Mouse (Mus musculus) duodenum, adult 2 months (tissue): ENCODE data around the gene Olfr1316. TPM values are rescaled to one million over a fixed set of nuclear protein-coding genes. Genes with fewer than 3 reads are reported as not detected.

ENCODE experiments used
- polyA plus RNA-seq: library from polyadenylated mRNA; depleted of rRNA; stranded (reverse); fragments of >200 nt; gene quantifications from 2 replicates; pipeline ENCODE4 v1.2.3, GENCODE M21; 2012; ENCODE audit warnings: low replicate concordance; rRNA removed

Gene Olfr1316
- not detected in 2 replicates for polyA plus RNA-seq

DNA sequence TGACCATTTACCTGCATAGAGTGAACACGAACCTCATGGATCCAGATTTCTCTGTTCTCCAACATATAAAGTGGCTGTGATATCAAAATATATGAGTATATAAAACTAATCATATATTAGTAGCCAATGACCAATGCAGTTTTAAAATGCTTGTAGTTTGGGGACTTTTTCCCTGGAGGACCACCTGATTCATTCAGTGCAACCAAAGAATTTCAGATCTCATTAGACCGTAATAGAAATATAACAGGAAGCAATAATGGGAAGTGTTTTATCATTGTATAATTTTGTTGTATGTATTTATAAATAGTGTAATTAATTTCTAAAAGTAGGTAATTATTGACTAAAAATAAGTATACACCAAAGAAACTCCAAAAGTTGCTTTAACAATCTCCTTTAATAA, at the start of gene Olfr1316:
Gene Olfr1316 (minus strand): TSS at position 101 of the 400 bp plus-strand sequence.

DNA sequence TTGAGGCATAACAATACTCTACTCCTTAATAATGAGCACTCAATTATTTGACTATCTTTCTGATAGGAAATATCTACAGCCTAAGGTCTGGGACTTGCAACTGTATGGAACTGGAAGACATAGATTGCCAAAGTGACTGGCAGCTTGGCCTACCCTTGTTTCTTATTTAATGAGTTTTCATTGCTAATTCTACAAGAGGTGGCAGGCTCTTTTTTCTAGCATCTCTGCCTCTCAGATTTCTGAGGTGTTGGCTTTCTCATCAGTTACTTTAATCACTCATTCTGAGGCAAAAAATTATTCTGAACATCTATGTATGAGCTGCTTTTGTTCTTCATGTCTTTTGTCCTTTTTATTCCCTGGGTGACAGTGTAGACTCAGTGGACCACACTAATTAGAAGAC, 19.1 kb upstream of the Olfr1316 start, which contains the start of gene Olfr1318:
Gene Olfr1318 (plus strand): TSS at position 301 of the 400 bp plus-strand sequence.

DNA sequence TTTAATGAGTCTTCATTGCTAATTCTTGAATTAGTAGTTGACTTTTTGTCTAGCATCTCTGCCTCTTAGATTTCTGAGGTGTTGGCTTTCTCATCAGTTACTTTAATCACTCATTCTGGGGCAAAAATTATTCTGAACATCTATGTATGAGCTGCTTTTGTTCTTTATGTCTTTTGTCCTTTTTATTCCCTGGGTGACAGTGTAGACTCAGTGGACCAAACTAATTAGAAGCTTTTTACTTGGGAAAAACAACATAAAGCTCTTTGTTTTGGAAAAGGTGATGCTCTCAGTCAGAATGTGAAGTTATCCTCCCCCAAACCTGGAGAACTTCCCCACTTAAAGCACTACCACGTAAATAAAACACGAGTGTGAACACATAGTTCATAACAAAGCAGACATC, 5.3 kb upstream of the Olfr1316 start, which contains the start of gene Olfr1317:
Gene Olfr1317 (plus strand): TSS at position 301 of the 400 bp plus-strand sequence.

DNA sequence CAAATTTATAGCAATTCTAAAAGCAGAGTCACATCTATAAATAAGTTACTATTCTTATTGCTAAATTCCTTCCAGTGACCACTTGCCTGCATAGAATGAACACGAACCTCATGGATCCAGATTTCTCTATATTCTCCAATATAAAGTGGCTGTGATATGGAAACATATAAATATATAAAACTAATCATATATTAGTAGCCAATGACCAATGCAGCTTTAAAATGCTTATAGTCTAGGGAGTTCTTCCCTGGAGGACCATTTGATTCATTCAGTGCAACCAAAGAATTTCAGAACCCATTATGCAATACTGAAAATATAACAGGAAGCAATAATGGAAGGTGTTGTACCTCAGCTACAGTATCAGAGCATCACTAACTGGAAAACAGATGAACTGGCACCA, 19.4 kb downstream of the Olfr1316 start, which contains the start of gene Olfr1315-ps1:
Gene Olfr1315-ps1 (minus strand): TSS at position 101 of the 400 bp plus-strand sequence.

DNA sequence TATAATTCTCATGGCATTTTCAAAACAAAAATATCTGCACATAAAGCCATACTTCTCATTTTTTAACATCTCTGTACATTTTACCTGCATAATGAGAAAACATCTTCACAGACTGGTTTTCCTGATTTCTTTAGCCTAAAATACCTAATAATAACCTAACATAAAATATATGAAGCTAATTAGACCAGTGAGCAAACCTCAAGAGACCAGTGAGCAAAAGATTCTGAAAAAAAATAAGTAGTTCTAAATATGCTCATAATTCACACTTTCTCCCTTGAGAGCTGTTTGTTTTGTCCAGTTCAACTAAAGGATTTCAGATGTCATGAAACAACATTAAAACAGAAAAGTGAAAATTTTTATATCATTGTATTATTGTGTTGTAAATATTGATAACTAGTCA, 38.1 kb downstream of the Olfr1316 start, which contains the start of gene Olfr1314:
Gene Olfr1314 (minus strand): TSS at position 101 of the 400 bp plus-strand sequence.

DNA sequence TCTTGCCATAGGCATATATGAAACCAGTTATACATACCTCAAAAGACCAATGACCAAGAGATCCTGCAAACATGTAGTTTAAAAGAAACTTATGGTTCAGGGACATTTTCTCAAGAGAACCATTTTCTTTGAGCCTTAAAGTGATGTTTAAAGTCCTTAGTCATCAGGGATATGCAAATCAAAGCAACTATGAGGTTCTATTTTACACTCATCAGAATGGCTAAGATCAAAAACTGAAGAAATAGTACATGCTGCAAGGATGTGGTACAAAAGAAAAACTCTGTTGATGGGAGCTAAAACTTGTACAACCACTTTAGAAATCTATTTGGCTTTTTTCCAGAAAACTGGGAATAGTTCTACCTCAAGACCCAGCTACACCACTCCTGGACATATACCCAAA, 57.0 kb downstream of the Olfr1316 start, which contains the start of gene Olfr1313:
Gene Olfr1313 (minus strand): TSS at position 101 of the 400 bp plus-strand sequence.

Other genes with a start within 250 kb of the Olfr1316 start
- gene Olfr1306, start 218.7 kb downstream of the Olfr1316 start, polyA plus RNA-seq, result not detected in 2 replicates
- not detected in 2 replicates for gene Olfr1307, start 185.5 kb downstream of the Olfr1316 start, polyA plus RNA-seq
- not detected in 2 replicates for gene Olfr1308, start 170.0 kb downstream of the Olfr1316 start, polyA plus RNA-seq
- gene Olfr1309, start 144.7 kb downstream of the Olfr1316 start, polyA plus RNA-seq, result not detected in 2 replicates
- gene Olfr1310, start 122.3 kb downstream of the Olfr1316 start, polyA plus RNA-seq, result not detected in 2 replicates
- not detected in 2 replicates for gene Olfr1311, start 110.6 kb downstream of the Olfr1316 start, polyA plus RNA-seq
- gene Olfr1312, start 84.7 kb downstream of the Olfr1316 start, polyA plus RNA-seq, result not detected in 2 replicates
- not detected in 2 replicates for gene Olfr1313, start 57.1 kb downstream of the Olfr1316 start, polyA plus RNA-seq
- gene Olfr1314, start 38.2 kb downstream of the Olfr1316 start, polyA plus RNA-seq, result not detected in 2 replicates
- gene Olfr1315-ps1, start 19.5 kb downstream of the Olfr1316 start, polyA plus RNA-seq, result not detected in 2 replicates
- not detected in 2 replicates for gene Olfr1317, start 5.4 kb upstream of the Olfr1316 start, polyA plus RNA-seq
- gene Olfr1318, start 19.2 kb upstream of the Olfr1316 start, polyA plus RNA-seq, result not detected in 2 replicates
- 44.5 TPM in 2 replicates for gene Lpcat4, start 104.5 kb upstream of the Olfr1316 start, polyA plus RNA-seq
- not detected in 2 replicates for gene Nutm1, start 124.3 kb upstream of the Olfr1316 start, polyA plus RNA-seq
- 27.9 and 28.0 TPM in 2 replicates for gene Nop10, start 126.9 kb upstream of the Olfr1316 start, polyA plus RNA-seq
- 6.7 and 8.0 TPM in 2 replicates for gene Slc12a6, start 130.8 kb upstream of the Olfr1316 start, polyA plus RNA-seq
- not detected in 2 replicates for gene Gm21985, start 131.3 kb upstream of the Olfr1316 start, polyA plus RNA-seq
- gene Emc4, start 233.1 kb upstream of the Olfr1316 start, polyA plus RNA-seq, result 42.1 and 43.8 TPM in 2 replicates
- gene Katnbl1, start 244.2 kb upstream of the Olfr1316 start, polyA plus RNA-seq, result 0.14 and 0.16 TPM in 2 replicates